Mouse (Mus musculus): ENCODE results near the gene Adh6a.

- no peak for TF ChIP-seq MAX (IDR thresholded peaks at IDR 0.05; ENCODE audit: low read depth)
- no peak for TF ChIP-seq POLR2A (IDR thresholded peaks at IDR 0.05; ENCODE audit: insufficient read length, low read depth)
- TF ChIP-seq CEBPB (IDR thresholded peaks at IDR 0.05; ENCODE audit: insufficient read depth, poor library complexity, severe bottlenecking): no peak
- TF ChIP-seq E2F4 (IDR thresholded peaks at IDR 0.05; ENCODE audit: insufficient read depth): no peak
- TF ChIP-seq USF1 (IDR thresholded peaks at IDR 0.05; ENCODE audit: low read depth): no peak
- no peak for TF ChIP-seq TCF3 (IDR thresholded peaks at IDR 0.05; ENCODE audit: insufficient read length, low read depth)
- no peak for TF ChIP-seq POLR2AphosphoS2 (IDR thresholded peaks at IDR 0.05; ENCODE audit: insufficient read length, low read depth)
- TF ChIP-seq MYOD1 (IDR thresholded peaks at IDR 0.05; ENCODE audit: control insufficient read depth in 1 of 3, insufficient read length in 2 of 3, low read depth in 2 of 3): no peak
- no peak for TF ChIP-seq SRF (IDR thresholded peaks at IDR 0.05; ENCODE audit: control insufficient read depth, insufficient read length, low read depth)
- no peak for TF ChIP-seq TCF12 (IDR thresholded peaks at IDR 0.05; ENCODE audit: insufficient read depth, poor library complexity, severe bottlenecking)
These were observed 21.2 kb downstream of the Adh6a start for GRCm38 (mm10) chr3:138334320-138334719.
